Mouse (Mus musculus): ENCODE measurements around the gene Peak1.

- TF ChIP-seq POLR2A (IDR thresholded peaks at IDR 0.05; ENCODE audit: control insufficient read depth, low read depth, low read length) (no peak), CTCF (IDR thresholded peaks at IDR 0.05; ENCODE audit: control insufficient read depth, insufficient read depth, insufficient replicate concordance, low read depth, low read length) (no peak)
Measured at GRCm38 (mm10) chr9:56263055-56263454, 154.8 kb downstream of the Peak1 start.

Data from testis, adult 2 months (tissue).